Mouse (Mus musculus): Measurements from ENCODE around the gene Ppef1.
"Not testable (repeated sequence)": the region's sequence is repeated elsewhere in the genome, so short reads cannot be mapped to it uniquely, and the experiment has no call there.

Gene Ppef1

DNA sequence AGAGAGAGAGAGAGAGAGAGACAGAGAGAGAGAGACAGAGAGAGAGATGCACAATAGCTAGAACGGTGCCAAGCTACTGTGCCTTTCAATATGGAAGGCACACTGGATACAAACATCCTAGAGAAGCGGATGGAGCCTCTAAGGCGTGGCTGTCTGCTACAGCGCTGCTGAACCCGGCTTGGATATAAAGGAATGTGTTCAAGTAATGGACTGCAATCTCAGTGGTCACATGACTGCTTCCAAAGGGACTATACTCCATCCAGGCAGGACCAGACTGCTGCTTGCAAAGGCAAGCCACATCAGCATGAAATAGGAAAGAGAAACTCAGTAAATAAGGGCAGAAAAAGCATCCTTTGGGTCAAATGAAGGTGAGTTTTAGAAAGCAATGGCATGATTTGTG, at the start of gene Ppef1:
Gene Ppef1 (minus strand): TSS at position 116 of the 400 bp plus-strand sequence.
- DNase-seq (ENCODE audit: low spot score in 2 of 2) = no peak

DNA sequence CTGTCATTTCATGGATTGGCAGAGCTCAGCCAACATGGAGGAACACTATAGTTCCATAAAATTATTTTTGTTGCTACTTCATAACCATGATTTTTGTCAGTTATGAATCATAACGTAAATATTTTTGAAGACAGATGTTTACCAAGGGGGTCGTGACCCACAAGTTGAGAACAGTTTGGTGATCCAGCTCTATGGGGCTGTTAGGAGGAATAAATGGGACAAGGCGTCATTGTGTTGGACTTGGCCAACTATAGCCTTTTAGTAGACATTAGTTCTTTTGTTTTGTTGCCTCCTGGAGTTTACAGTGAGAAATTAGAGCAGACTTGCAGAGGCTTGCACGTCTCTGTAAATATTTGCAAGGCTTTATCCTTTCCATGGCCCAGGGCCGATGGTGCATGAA, 46.7 kb upstream of the Ppef1 start:
- no peak for DNase-seq (ENCODE audit: low spot score in 2 of 2)

DNA sequence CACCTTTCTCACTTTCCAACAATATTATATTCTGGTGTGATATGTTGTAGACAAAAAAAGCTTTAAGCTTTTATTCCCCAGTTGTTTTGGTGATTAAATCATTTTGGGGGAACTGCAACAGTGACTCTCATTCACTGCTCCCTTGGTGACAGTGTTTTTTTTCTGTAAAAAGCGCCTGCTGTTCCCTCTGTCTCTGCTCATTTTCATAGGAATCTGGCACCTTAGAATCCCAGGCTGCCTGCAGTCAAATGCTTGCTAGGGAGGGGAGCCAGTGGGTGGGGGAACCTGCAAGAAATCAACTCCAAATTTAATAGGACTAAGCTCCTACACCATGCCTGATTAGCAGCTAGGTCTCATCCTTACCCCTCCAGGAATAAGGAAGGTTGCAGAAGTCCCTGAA, 37.5 kb upstream of the Ppef1 start:
- DNase-seq (ENCODE audit: low spot score in 2 of 2) = no peak

DNA sequence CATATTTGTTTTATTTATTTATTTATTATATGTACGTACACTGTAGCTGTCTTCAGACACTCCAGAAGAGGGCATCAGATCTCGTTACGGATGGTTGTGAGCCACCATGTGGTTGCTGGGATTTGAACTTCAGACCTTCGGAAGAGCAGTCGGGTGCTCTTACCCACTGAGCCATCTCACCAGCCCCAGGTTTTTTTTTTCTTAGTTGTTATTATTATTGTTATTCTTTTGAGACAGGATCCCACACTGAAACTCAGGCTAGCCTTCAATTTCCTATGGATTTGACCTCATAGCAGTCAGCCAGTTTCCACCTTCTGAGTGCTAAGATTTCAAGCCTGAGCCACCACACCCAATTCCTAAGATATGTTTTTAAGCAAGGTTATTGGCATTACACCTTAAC, 34.1 kb upstream of the Ppef1 start:
- not testable (repeated sequence) for DNase-seq (ENCODE audit: low spot score in 2 of 2)

DNA sequence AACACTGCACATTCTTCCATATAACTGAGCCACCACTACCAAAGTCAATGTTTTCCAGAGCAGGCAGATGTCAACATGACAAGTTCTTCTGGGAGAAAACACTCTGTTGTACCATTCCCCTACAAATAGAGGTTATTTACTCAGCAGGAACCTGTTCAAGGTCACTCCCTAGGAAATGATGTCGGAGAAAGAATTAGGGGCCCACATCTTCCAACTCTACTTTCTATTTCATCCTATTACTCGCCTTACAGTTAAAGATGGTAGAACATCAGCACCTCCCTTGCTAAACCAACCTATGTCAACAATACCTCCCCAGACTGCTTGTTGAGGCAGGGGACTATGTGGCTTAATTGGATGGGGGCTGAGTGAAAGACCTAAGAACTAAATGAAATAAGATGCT, 32.1 kb upstream of the Ppef1 start, which contains the start of gene Rs1:
Gene Rs1 (plus strand): TSS at position 301 of the 400 bp plus-strand sequence.
- no peak for DNase-seq (ENCODE audit: low spot score in 2 of 2)

DNA sequence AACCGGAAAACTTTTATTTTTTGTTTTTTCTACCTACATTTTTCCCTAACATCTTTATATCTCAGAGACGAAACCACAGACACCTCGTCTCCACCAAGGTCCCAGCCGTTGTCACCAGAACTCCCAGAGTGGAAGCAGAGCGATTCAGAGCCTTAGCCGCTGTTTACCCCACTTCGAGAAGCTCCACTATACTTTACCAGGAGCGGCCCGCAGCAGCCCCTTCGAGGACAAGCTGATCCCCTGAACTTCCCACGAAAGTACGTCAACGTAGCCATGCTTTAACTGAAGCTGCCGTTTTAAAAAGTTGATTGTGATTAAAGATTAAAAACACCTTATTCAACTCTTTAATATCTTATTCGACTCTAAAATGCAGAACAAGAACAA, 30.7 kb upstream of the Ppef1 start:
- peak in 1 of 2 experiments; percentile 17 for DNase-seq (ENCODE audit: low spot score in 2 of 2)

DNA sequence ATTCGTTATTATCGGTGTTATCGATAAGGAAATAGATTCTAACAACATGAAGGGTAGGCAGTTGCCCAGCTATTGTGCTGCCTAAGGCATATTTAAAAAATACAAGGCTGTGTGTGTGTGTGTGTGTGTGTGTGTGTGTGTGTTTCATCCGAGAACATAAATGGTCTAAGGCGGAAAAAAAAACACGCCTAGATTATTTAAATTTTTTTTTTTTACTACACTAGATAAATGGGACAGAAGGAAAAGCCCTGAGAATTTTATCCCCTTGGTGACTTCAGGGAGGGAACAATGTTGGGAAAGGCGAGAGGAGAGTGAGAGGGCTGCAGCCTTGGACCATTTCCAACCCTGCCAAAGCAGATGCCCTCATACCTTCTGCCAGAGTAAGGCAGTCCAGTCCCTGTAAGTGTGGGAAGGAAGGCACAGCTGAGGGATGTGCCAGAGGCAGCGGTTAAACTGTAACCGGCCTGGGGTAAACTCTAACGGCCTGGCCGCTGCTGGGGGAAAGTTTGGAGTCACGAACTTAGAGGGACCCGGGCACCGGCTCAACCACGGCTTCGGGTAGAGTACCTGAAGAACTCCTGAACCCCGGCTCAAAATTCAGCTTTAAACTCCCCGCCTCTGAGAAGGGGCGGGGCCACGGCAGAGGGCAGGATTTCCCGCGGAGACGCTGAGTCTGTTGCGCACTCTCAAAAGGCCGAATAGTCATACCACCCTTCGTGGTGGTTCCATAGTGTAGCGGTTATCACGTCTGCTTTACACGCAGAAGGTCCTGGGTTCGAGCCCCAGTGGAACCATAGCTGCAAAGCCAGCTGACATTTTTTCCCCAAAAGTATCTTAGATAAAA, 30.0 kb upstream of the Ppef1 start:
- peak; percentile 76 to 88 for DNase-seq (ENCODE audit: low spot score in 2 of 2)

DNA sequence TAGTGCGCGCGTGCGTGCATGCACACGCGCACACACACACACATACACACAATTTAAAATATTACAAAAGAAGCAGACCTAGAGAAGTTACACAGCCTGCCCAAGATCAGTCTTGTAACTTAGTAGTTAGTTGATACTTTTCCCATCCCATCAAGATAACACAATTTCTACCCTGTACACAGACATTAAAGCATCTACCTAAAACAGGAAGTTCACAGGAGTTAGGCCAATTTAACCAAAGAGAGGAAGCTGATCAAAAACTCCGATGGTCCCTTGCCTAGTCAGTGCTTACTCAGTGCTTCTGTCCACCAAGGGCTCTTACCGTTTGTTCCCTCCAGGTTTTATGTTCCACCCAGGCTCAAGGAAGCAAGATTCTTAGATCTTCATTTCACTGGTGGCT, 15.2 kb upstream of the Ppef1 start:
- no peak for DNase-seq (ENCODE audit: low spot score in 2 of 2)

DNA sequence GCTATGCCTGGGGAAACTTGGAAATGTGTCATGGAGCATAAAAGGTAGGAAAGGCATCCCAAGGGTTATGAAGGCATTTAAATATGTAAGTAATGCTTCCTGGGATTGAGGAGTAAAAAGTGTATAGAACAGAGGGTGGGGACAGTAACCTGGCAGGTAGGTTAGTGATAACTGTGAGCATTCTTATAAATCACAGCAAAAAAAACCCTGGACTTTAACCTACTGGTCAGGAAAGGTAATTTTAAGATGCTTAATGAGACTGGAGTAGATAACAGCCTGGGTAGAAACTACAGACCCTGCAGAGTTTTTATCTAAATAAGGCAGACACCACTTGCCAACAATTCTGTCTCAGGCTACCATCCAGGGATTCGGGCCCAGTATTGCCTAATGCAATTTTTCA, 13.1 kb upstream of the Ppef1 start:
- no peak for DNase-seq (ENCODE audit: low spot score in 2 of 2)

DNA sequence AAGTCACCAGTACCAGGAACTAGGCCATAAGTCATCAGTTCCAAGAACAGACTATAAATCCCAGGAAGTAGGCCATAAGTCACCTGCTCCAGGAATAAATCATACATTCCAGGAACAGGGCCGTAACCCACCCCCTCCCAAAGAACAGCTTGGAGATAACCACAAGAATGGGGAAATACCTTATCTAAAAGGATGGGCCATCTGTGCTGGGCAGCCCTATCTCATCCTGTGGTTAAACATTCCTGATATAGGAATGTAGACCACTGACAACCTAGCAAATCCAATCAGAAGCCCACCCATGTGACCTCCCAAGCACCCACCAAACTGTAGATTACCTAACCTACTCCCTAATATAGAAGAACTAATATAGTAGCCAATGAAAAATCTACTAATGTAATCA, 9.8 kb upstream of the Ppef1 start:
- no peak for DNase-seq (ENCODE audit: low spot score in 2 of 2)

DNA sequence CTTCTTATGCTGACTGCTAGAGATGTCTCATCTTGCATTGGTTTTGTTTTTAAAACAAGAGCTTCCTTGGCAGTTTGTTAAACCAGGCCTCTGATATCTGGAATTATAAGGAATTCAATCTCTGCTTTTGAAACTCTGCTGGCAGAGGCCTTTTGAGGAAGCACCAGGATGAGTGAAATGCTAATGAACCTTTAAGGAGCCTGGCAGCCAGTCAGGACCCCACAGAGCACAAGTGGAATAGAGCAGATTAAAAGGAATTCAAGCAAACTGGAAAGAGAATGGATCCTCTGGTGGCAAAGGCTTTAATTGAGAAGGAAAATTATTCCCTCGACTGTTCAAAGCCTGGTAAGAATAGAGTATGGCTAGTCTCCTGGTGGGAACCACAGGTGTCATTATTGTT, 36.4 kb downstream of the Ppef1 start:
- no peak for DNase-seq (ENCODE audit: low spot score in 2 of 2)

DNA sequence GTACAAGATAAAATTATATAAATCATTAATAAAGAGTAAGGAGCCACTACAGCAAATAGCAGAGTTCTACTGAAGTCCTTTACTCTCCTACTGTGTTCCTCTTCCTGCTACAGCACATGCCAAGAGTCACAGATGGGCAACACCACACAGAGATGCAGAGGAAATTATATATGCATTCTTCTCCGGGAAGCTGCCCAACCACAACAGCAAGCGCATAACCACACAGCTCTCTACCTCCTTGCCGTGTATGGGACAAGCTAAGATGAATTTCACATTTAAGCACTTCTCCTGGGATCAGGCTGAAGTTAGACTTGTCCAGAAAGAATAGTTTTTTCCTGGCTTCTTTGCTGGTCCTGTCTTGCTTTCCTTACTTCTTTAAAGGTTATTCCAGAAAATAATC, 44.0 kb downstream of the Ppef1 start:
- DNase-seq (ENCODE audit: low spot score in 2 of 2) = no peak

DNA sequence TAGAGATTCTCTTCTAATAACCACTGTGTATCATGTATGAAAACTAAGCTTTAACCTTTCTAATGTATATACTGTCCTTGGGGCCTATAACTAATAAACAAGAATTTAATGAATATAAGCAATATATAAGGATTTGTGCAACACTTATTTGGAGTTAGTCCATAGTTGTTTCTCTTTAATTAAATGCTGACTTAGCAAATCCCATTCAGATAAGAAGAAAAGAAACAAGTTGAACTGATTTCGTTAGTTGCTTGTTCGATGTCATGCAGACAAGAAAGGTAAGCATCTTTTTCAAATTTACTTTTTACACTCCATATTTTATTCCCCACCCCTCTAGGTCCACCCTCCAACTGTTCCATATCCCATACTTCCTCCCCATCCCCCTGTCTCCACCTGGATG, 45.5 kb downstream of the Ppef1 start:
- DNase-seq (ENCODE audit: low spot score in 2 of 2) = no peak

DNA sequence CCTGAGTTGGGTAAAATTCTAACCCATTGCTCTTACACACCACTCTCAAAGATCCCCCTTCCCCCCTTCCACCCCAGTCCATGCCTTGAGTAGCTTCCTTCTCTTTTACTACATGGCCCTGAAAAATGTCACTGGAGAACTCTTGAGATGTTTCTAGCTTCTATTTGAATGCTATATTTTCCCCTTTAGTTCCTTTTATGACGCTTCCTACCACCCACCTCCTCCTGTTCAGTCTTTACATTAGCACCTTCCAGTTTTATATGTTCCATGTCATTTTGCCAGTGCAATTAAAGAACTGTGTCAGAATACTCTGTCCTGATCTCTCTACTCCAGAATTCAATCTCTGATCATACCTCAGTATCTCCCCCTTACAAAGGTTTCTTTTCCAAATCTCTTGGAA, 65.6 kb downstream of the Ppef1 start:
- DNase-seq (ENCODE audit: low spot score in 2 of 2) = no peak

DNA sequence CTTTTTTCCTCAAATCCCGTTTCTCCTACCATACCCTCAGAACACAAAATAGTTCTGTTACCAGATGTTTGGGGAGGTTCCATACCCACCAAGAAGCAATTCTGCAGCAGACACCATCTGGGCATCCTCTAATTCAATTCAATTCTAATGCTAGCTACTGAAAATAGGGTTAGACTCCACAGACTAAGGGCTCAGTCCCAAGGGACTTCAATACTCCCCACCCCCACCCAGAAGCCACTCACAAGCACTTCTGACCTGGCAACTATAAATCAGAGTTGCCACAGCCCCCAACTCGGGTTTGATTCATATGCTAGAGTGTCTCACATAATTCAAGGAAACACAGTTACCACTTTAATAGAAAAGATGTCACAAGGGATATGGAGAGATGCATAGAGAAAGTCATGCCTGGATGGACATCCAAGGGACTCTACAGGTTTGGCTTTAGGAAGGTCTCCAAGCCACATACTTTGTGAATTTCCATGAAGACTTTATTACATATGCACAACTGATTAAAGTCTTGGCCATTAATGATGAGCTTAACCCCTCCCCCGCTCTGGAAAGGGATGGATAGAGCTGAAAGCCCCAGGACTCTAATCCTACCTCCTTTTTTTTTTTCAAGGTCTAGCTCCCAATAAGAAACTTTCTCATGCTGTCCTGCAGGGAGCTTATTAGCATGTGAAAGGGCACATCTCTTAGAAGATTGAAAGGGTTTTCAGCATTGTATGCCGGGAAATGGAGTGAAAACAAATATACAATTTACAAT, 124.5 kb downstream of the Ppef1 start:
- no peak for DNase-seq (ENCODE audit: low spot score in 2 of 2)

DNA sequence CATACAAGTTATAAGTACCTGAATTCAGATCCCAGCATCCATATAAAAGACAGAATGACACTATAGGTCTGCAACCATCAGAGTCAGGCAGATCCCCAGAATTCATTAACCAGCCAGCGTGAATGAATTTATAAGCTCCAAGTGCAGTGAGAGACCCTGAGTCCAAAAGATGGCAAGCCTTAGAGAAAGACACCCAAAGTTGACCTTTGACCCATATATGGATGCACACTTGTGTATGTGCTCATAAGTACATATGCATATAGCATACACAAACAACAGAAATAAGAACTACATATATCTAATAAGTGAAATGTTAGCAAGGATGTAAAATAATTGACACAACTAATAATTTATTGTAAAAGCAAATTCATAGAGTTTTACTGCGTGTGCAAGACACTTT, 125.1 kb downstream of the Ppef1 start:
- no peak for DNase-seq (ENCODE audit: low spot score in 2 of 2)

DNA sequence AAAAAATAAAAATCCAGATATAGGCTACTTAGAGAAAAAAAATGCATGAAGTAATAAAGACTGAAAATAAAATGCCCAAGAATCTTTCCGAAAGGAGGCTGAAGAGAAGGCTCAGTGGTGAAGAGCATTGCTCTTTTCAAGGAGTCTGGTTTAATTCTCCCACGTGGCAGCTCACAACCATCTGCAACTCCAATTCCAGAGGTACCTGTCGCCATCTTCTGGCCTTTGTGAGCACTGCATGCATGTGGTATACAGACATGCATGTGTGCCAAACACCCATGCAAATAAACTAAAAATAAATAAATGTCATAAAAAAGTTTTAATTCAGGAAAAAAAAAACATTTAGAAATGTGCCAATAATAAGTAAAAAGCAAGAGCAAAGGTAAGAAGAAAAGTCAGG, 125.7 kb downstream of the Ppef1 start:
- no peak for DNase-seq (ENCODE audit: low spot score in 2 of 2)

DNA sequence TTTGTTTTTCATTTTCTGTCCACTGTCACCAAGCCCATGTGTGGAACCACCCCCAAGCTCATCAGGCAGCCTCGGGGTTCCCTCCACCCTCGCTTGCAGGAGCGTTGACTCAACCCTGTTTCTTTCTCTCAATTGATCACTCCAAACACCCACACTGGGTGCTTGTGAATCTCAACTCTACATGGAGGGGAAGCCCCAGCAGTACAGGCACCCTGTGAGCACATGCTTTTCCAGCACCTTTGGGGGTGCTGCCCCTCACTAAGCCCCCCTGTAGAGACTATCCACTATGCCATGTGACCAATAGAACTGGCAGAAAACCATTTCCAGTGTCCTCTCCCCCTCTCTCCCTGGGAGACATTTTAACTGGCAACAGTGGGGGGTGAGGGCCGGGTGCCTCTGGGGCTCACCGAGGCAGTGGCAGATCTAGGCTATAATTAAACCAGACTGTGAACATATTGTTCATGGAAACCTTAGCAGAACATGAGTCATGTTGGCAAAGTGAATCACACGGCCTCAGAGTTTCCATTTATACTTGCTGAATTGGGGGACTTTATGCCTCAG, 131.5 kb downstream of the Ppef1 start:
- DNase-seq (ENCODE audit: low spot score in 2 of 2) = peak in 1 of 2 experiments; percentile 19

DNA sequence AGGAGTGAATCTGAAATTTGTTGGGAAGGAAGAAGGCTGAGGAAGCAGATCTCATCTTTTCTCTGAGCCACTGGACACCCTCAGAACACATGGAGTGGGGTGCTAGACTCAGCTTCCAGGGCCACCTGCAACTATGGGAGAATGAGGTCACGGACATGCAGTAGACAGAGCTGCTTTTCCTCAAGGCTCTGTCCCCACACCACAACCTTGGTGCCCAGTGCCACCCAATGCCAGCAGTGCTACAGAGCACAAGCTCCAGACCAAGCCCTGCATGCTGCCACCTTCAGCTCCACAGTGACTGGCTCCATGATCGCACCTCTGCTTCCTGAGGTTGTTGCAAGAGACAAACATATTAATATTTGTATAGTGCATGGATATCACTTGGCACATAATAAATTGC, 132.2 kb downstream of the Ppef1 start:
- DNase-seq (ENCODE audit: low spot score in 2 of 2) = no peak

DNA sequence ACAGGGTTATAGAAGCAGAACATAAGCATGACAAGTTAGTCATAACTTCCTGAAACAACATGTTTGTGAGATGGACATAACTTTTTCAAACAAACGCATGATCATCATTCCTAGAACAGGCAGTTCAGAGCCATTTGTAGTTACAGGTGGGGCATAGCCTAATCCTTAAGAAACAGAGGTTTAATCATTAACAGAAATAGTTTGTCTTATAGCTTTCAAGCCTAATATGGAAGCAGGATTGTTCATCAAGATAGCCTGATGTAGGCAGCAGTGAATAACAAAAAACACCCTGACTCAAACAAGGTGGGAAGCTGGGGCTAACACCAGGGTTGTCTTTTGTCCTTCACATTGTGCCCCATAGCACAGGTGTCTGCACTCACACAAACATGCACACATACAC, 132.8 kb downstream of the Ppef1 start:
- DNase-seq (ENCODE audit: low spot score in 2 of 2) = no peak

DNA sequence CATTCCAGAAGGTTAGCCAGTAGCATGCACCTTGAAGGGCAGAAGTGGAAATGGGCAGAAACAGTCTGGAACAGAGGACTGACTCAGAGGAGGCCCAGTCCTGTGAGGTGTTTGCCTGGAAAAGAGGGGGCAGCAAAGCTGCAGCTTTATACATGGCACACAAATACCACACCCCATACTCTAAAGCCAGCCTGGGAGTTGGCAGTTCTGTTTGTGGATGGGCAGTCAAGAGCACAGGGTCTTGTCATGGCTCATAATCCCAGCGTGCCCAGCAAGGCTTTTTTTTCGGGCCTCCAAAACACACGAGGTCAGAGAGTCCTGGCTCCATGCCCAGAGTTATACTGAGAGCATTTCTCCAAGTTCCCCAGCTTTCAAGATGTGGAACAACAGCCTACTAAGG, 134.5 kb downstream of the Ppef1 start:
- peak in 1 of 2 experiments; percentile 22 for DNase-seq (ENCODE audit: low spot score in 2 of 2)

DNA sequence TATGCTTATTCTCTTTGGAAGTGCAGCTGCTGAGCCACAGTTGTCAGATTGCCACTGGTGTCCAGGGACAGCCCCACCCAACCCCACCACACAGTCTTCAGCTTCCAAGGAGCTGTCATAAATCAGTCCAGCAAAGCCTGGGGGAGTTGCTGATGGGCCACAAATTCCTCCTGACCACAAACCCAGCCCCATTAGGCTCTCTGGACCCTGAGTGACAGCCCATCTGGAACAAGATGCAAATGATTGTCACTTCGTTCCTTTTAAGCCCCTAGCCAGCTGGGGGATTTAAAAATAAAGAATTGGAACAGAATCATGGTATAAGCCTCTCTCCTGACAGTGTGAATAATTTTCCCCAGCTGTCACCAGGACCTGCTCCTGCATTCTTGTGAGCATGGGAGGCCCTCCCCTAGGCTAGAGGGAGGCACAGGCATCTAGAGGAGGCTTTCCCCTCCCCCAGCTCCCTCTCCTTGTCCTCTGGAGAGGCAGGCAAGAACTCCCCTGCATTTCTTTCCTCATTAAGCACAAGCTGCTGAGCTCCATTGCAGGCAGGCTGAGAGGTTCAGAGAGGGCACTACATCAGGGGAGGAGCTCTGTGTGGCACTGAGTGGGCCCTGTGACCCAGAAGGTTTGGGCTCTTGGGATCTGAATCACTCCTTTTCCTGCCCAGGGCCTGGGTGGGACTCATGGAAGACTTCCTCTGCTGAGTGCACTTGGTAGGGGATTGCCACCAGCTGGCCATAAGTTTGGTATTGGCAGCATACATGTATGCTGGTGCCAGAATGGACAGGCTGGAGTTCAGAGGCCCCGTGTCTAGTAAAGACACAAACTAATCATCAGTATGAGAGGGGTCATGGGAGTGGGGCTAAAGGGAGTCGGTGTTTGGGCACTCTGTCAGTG, 136.8 kb downstream of the Ppef1 start:
- peak; percentile 34 to 47 for DNase-seq (ENCODE audit: low spot score in 2 of 2)
